Mouse (Mus musculus): ENCODE results near the gene Calm3. TPM values are rescaled to one million over a fixed set of nuclear protein-coding genes. Genes with fewer than 3 reads are reported as not detected.

The Calm3 gene
- polyA plus RNA-seq, 1 experiment from 2014 or later, result 126 TPM

DNA sequence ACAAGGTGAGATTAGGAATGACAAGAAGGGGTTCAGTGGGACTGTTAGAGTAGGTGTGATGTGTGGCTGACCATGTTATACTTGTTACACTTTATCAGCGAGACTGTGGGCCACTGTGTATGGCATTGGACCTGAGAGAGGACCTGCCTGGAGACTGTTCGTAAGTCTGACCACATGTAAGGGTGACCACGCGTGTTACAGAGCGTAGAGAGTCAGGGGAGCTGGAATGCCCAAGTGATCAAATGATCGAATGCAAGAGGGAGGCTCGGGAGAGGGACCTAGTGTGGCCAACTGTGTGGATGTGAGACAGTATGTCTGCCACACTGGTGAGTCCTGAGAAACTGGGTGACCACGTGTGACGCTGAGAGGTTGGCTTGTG is 31.6 kb downstream of the Calm3 start:
- Histone ChIP-seq H3K9me3 (no peaks in the 10 kb centered on the region), H3K4me3 (peak overlapping the region; percentile 55), H3K36me3 (replicated peaks) (peaks cover 33% of the 10 kb centered on the region), H3K4me1 (peaks cover 66% of the 10 kb centered on the region), H3K27ac (replicated peaks) (peak overlapping the region; percentile 87), H3K27me3 (replicated peaks; ENCODE audit: low read depth, poor library complexity, severe bottlenecking) (peaks cover 62% of the 10 kb centered on the region)
- no peak for DNase-seq (ENCODE audit: low spot score)
- 37% methylated on average over 9 of the region's 9 CpGs for WGBS

- WGBS, result under 1% methylated on average over 30 of the region's 30 CpGs
Measured at GRCm38 (mm10) chr7:16891641-16892351, 32.1 kb downstream of the Calm3 start, which contains the start of gene Gng8. Gene Gng8 (plus strand): TSS chr7:16891786.

GRCm38 (mm10) chr7:16890944-16891343 is 33.0 kb downstream of the Calm3 start:
- DNase-seq (ENCODE audit: low spot score), result peak; percentile 97
- under 1% methylated on average over 23 of the region's 23 CpGs for WGBS
- peak overlapping the region; percentile 87 for H3K27ac ChIP-seq (replicated peaks)
- H3K4me1 ChIP-seq, result peaks cover 72% of the 10 kb centered on the region
- peaks cover 8% of the 10 kb centered on the region for H3K9me3 ChIP-seq
- H3K4me3 ChIP-seq, result peak overlapping the region; percentile 55
- H3K27me3 ChIP-seq (replicated peaks; ENCODE audit: low read depth, poor library complexity, severe bottlenecking), result peaks cover 76% of the 10 kb centered on the region
- peaks cover 40% of the 10 kb centered on the region for H3K36me3 ChIP-seq (replicated peaks)

More at GRCm38 (mm10) chr7:16891641-16892351, 32.1 kb downstream of the Calm3 start, which contains the start of gene Gng8:
- peaks cover 67% of the 10 kb centered on the region for H3K4me1 ChIP-seq
- peaks cover 37% of the 10 kb centered on the region for H3K36me3 ChIP-seq (replicated peaks)
- H3K9me3 ChIP-seq, result no peaks in the 10 kb centered on the region
- H3K27ac ChIP-seq (replicated peaks), result peak within 1 kb of the TSS; percentile 87
- DNase-seq (ENCODE audit: low spot score), result peak; percentile 92
- H3K27me3 ChIP-seq (replicated peaks; ENCODE audit: low read depth, poor library complexity, severe bottlenecking), result peaks cover 67% of the 10 kb centered on the region
- peak within 1 kb of the TSS; percentile 55 for H3K4me3 ChIP-seq

- peaks cover 12% of the 10 kb centered on the region for H3K9me3 ChIP-seq
- peaks cover 44% of the 10 kb centered on the region for H3K36me3 ChIP-seq (replicated peaks)
- H3K4me1 ChIP-seq, result peaks cover 75% of the 10 kb centered on the region
- H3K27me3 ChIP-seq (replicated peaks; ENCODE audit: low read depth, poor library complexity, severe bottlenecking), result peaks cover 80% of the 10 kb centered on the region
- 26% methylated on average over 6 of the region's 6 CpGs for WGBS
- DNase-seq (ENCODE audit: low spot score), result peak; percentile 39
- H3K4me3 ChIP-seq, result peak overlapping the region; percentile 55
- H3K27ac ChIP-seq (replicated peaks), result peak overlapping the region; percentile 87
Measured at GRCm38 (mm10) chr7:16890536-16890935, 33.4 kb downstream of the Calm3 start.

DNA sequence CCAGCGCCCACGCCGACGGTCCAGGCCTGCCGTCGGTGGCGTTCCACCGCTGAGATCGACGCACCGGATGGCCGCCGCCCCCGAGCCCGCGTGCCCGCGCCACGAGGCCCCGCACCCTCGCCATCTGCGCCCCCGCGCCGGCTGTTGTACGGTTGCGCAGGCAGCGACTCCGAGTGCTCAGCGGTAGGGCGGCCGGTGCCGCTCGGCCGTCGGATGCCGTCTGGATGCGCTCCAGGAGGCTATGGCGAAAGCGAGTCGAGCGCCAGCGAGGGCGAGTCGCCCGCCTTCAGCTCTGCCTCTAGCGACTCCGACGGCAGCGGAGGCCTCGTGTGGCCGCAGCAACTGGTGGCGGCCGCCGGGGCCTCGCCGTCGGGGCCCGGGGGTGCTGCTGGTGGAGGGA is 38.0 kb downstream of the Calm3 start:
- Histone ChIP-seq H3K27ac (replicated peaks) (peak overlapping the region; percentile 55; the same call in 1 of the 2 replicates), H3K9me3 (peaks cover 27% of the 10 kb centered on the region), H3K27me3 (replicated peaks; ENCODE audit: low read depth, poor library complexity, severe bottlenecking) (peaks cover 75% of the 10 kb centered on the region), H3K4me1 (peaks cover 49% of the 10 kb centered on the region), H3K4me3 (peak overlapping the region; percentile 36), H3K36me3 (replicated peaks) (peaks cover 90% of the 10 kb centered on the region)
- peak; percentile 40 for DNase-seq (ENCODE audit: low spot score)
- WGBS, result 50% methylated on average over 59 of the region's 59 CpGs

DNA sequence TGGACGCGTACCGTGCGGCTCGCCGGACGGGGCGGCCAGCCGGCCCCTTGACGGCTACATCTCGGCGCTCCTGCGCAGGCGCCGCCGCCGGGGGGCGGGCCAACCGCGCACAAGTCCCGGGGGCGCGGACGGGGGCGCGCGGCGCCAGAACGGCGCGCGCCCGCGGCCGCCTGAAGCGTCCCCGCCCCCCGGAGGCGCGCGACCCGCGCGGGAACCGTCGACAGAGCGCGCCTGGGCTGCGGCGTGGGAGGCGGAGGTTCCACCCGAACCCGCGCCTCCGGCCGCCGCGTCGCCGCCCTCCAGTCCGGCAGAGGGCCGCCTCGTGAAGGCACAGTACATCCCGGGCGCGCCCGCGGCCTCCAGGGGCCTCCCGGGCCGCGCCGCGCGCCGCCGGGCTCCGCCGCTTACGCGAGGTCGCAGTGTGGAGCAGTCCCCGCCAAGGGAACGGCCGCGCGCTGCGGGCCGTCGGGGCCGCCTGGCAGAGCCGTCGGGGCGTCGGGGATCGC is 38.6 kb downstream of the Calm3 start:
- peak overlapping the region; percentile 55 for H3K27ac ChIP-seq (replicated peaks)
- H3K4me1 ChIP-seq, result peaks cover 49% of the 10 kb centered on the region
- WGBS, result 18% methylated on average over 95 of the region's 95 CpGs
- H3K9me3 ChIP-seq, result peaks cover 27% of the 10 kb centered on the region
- H3K4me3 ChIP-seq, result peak overlapping the region; percentile 36
- H3K27me3 ChIP-seq (replicated peaks; ENCODE audit: low read depth, poor library complexity, severe bottlenecking), result peaks cover 69% of the 10 kb centered on the region
- peaks cover 91% of the 10 kb centered on the region for H3K36me3 ChIP-seq (replicated peaks)
- DNase-seq (ENCODE audit: low spot score), result peak; percentile 40

- peaks cover 59% of the 10 kb centered on the region for H3K27me3 ChIP-seq (replicated peaks; ENCODE audit: low read depth, poor library complexity, severe bottlenecking)
- 37% methylated on average over 4 of the region's 4 CpGs for WGBS
- H3K36me3 ChIP-seq (replicated peaks), result peaks cover 89% of the 10 kb centered on the region
- peak overlapping the region; percentile 45 for H3K27ac ChIP-seq (replicated peaks)
- peaks cover 53% of the 10 kb centered on the region for H3K4me1 ChIP-seq
- H3K4me3 ChIP-seq, result 0 out of 2 replicates have a peak overlapping the region, but pooled peaks have one; percentile 2
- H3K9me3 ChIP-seq, result peaks cover 27% of the 10 kb centered on the region
- DNase-seq (ENCODE audit: low spot score), result peak; percentile 52
Measured at GRCm38 (mm10) chr7:16884334-16884733, 39.6 kb downstream of the Calm3 start.

DNA sequence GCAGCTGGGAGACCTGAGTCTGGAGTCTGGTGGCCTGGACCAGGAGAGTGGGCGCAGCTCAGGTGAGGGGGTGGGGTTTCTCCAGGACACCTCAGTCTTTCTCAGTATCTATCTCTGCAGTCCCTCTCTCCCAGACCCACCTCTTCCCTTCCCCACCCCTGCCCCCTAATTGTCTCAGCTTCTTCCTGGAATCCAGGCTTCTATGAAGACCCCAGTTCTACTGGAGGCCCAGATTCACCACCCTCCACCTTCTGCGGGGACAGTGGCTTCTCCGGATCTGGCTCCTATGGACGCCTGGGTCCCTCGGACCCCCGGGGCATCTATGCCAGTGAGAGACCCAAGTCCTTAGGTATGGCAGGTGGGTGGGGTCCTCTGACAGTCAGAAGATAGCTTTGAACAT is 40.8 kb downstream of the Calm3 start:
- Histone ChIP-seq H3K9me3 (peaks cover 27% of the 10 kb centered on the region), H3K4me1 (peaks cover 57% of the 10 kb centered on the region), H3K36me3 (replicated peaks) (peaks cover 89% of the 10 kb centered on the region), H3K27me3 (replicated peaks; ENCODE audit: low read depth, poor library complexity, severe bottlenecking) (peaks cover 53% of the 10 kb centered on the region), H3K4me3 (no peak overlapping the region), H3K27ac (replicated peaks) (peak overlapping the region; percentile 48; the same call in 1 of the 2 replicates)
- 94% methylated on average over 6 of the region's 6 CpGs for WGBS
- DNase-seq (ENCODE audit: low spot score), result no peak

DNA sequence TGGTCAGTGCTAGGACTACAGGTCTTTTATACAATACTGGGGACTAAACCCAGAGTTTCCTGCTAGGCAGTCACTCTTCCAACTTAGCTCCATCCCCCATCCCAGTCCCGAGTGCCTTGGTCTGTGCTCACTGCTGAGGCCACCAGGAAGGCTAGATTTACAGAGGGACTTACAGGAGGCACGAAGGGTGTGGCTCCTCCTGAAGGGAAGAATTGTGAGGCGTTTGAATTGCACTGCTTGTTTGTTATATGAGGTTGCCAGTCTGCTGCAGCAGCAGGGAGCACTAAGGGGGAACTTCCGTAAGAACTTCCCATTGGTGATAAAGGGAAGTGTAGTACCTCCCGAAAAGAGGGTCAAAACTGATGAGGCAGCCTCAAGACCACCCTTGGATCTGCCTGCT is 43.3 kb downstream of the Calm3 start:
- Histone ChIP-seq H3K4me3 (peak overlapping the region; percentile 44), H3K9me3 (peaks cover 16% of the 10 kb centered on the region), H3K27me3 (replicated peaks; ENCODE audit: low read depth, poor library complexity, severe bottlenecking) (peaks cover 27% of the 10 kb centered on the region), H3K4me1 (peaks cover 73% of the 10 kb centered on the region), H3K36me3 (replicated peaks) (peaks cover 70% of the 10 kb centered on the region), H3K27ac (replicated peaks) (peak overlapping the region; percentile 94)
- no peak for DNase-seq (ENCODE audit: low spot score)
- 8% methylated on average over 5 of the region's 5 CpGs for WGBS

DNA sequence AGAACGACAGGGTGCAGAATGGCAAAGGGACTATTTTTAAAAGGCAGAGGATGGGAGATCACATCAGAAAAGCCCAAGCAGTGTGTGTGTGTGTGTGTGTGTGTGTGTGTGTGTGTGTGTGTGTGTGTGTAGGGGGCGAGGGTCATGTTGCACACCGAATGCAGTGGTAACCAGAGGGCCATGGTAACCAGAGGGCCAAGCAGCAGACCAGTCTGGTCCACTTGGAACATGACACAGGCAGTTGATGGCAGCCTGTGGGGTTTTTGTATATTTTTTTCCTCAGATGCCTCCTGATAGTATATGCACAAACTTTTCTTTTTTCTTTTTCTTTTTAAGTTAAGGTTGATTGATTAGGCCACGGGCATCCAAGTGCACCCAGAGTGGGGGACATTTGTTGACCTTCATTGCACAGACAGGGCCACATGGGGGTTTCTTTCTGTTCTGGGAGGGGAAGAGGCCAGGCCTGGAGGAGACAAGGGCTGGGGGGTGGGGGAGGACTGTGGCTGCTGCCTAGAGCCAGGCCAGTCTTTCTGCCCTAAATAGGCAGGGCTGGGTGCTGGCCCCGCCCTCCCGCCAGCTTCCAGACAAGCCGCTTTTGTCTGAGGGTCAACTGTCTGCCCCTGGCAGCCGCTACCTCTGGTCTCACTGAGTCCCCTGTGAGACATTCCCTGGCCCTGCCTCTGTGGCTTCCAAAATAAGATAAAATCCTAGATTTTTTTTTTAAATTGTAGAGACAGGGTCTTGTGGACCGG is 43.9 kb downstream of the Calm3 start:
- WGBS, result 10% methylated on average over 9 of the region's 9 CpGs
- peak; percentile 93 for DNase-seq (ENCODE audit: low spot score)
- Histone ChIP-seq H3K27me3 (replicated peaks; ENCODE audit: low read depth, poor library complexity, severe bottlenecking) (peaks cover 21% of the 10 kb centered on the region), H3K27ac (replicated peaks) (peak overlapping the region; percentile 94), H3K4me3 (peak overlapping the region; percentile 44), H3K4me1 (peaks cover 75% of the 10 kb centered on the region), H3K9me3 (peaks cover 10% of the 10 kb centered on the region), H3K36me3 (replicated peaks) (peaks cover 64% of the 10 kb centered on the region)

GRCm38 (mm10) chr7:16877717-16878116 is 46.2 kb downstream of the Calm3 start:
- Histone ChIP-seq H3K9me3 (0 out of 2 replicates have a peak, but pooled peaks cover 3% of the 10 kb centered on the region), H3K36me3 (replicated peaks) (peaks cover 44% of the 10 kb centered on the region), H3K4me3 (peak overlapping the region; percentile 94), H3K27ac (replicated peaks) (peak overlapping the region; percentile 96; the same call in 1 of the 2 replicates), H3K27me3 (replicated peaks; ENCODE audit: low read depth, poor library complexity, severe bottlenecking) (no peaks in the 10 kb centered on the region), H3K4me1 (peaks cover 64% of the 10 kb centered on the region)
- 73% methylated on average over 3 of the region's 3 CpGs for WGBS
- no peak for DNase-seq (ENCODE audit: low spot score)

GRCm38 (mm10) chr7:16876608-16877007 is 47.3 kb downstream of the Calm3 start:
- Histone ChIP-seq H3K4me3 (peak overlapping the region; percentile 94), H3K9me3 (no peaks in the 10 kb centered on the region), H3K27me3 (replicated peaks; ENCODE audit: low read depth, poor library complexity, severe bottlenecking) (no peaks in the 10 kb centered on the region), H3K36me3 (replicated peaks) (peaks cover 43% of the 10 kb centered on the region), H3K27ac (replicated peaks) (peak overlapping the region; percentile 96), H3K4me1 (peaks cover 64% of the 10 kb centered on the region)
- peak; percentile 98 for DNase-seq (ENCODE audit: low spot score)
- 2% methylated on average over 13 of the region's 13 CpGs for WGBS
